Mouse (Mus musculus) mesoderm, embryonic 11.5 days (tissue): ENCODE measurements around the gene Zfp677.
A peak's percentile ranks its signal among the peaks of the same experiment; 100 is the strongest.
"Not testable (repeated sequence)": the region's sequence is repeated elsewhere in the genome, so short reads cannot be mapped to it uniquely, and the experiment has no call there.

Experiments
- DNase-seq: peaks from one replicate; pipeline ENCODE4 v3.0.0-alpha.2; 2012; ENCODE audit warnings: low read depth, low spot score

Gene Zfp677

GRCm38 (mm10) chr17:21383391-21384056 is at the start of gene Zfp677:
Gene Zfp677 (plus strand): TSS chr17:21383748.
- peak; percentile 69 for DNase-seq

DNA sequence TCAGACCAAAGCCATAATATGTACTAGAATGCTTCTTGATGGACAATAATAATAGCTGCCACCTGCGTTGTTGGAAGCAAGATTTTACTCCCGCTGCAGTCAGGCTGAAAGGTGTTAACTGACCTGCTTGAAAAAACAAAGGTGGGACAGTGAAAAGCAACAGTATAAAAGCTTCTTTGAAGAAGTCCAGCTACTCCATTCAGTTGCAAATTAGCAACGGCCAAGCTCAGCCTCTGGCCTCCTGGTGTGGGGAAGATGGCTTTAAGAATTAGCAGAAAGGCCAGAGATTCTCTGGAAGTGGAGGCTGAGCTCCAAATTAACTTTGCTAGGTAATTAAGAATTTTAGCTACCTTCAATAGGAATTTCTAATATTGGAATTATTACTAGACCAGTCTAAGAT is 15.5 kb upstream of the Zfp677 start:
- DNase-seq, result not testable (repeated sequence)

GRCm38 (mm10) chr17:21369925-21370719 is 13.4 kb upstream of the Zfp677 start:
- DNase-seq, result peak; percentile 23

DNA sequence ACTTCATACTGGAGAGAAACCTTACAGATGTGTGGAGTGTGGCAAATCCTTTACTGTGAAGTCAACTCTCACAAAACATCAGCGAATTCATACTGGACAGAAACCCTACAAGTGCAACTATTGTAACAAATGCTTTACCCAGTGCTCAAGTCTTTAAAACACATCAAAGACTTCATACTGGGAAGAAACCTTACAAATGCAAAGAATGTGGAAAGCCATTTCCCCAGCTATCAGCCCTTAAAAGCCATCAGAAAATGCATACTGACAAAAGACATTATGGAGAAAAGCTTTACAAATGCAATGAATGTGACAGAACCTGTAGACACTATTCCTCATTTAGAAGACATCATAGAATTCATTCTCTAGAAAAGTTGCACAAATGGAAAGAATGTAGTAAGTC is 8.2 kb upstream of the Zfp677 start:
- DNase-seq, result no peak

- no peak for DNase-seq
These were observed 486 bp downstream of the Zfp677 start for GRCm38 (mm10) chr17:21384057-21384411.

DNA sequence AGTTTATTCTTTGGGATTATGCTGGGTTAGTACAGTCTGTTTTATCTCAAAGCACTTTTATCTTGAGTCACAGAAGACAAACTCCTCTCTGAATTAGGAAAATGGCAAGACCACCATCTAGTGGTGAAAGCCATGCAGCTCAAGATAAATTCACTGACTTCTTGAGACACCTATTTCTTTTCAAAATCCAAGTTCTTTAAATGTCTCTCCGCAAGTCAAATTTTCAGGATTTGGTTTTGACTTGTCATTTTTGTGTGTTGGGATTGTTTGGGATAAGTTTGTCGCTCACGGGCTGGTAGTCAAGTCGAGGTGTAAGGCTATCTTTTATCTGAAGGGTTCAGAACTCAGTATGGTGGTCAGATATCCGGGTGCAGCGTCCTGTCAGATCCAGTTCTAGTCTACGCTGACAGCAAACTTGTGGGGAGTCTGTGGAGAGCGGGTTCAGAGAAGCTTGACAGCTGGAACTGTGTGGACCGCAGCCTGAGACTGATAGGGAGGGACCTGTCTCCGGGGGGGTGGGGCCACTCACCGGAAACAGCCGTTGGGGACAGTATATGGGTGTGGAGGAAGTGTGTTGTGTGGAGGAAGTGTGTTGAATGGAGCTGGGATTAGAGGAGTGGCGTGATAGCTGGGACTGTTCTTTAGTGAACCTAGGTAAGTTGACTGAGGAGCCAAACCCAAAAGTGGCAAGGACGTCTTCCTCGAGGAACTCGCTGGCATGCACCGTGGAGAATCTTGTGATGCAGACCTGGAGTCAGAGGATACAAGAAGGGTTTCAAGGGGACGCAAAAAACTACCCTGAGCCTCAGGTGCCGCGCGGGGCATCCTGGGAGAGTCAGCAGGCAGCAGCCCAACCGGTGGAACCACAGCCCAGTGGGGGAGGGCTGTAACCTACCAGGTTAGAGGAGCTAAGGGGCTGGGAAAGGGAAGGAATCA is 39.4 kb downstream of the Zfp677 start, which contains the start of gene Zfp54:
Zfp54 (plus strand) TSS at position 564 of the 936 bp plus-strand sequence.
- peak; percentile 65 for DNase-seq

GRCm38 (mm10) chr17:21438806-21439400 is 55.4 kb downstream of the Zfp677 start:
- not testable (repeated sequence) for DNase-seq
